Mouse (Mus musculus) macrophage (primary cell): ENCODE measurements around the gene Aplnr. TPM values are rescaled to one million over a fixed set of nuclear protein-coding genes. Genes with fewer than 3 reads are reported as not detected.

Source experiments
- H3K27ac ChIP-seq: fragments of 350-480 bp; formaldehyde crosslinking; 2 replicates; pipeline ENCODE4 v1.9.0; 2021
- H3K36me3 ChIP-seq: fragments of 350-480 bp; formaldehyde crosslinking; 2 replicates; pipeline ENCODE4 v1.9.0; 2021; ENCODE audit errors: inconsistent target
- H3K4me3 ChIP-seq: fragments of 350-480 bp; formaldehyde crosslinking; 2 replicates; pipeline ENCODE4 v1.9.0; 2021; ENCODE audit errors: inconsistent target
- H3K79me2 ChIP-seq: fragments of 350-480 bp; formaldehyde crosslinking; 2 replicates; pipeline ENCODE4 v1.9.0; 2021; ENCODE audit errors: inconsistent target
- WGBS: methylation state at CpG from one replicate; pipeline ENCODE4 v1.1.7; 2026; ENCODE audit warnings: inconsistent platforms; ENCODE audit not compliant: missing documents; 5-methylcytosine and 5-hydroxymethylcytosine counted together
- polyA plus RNA-seq: library from polyadenylated mRNA; stranded (reverse); fragments of 250-400 nt; gene quantifications from 3 replicates; pipeline ENCODE4 v1.2.4, GENCODE M21; 2018; ENCODE audit warnings: inconsistent platforms
- total RNA-seq, 78 experiments: library from RNA; depleted of rRNA; stranded (reverse); fragments of 250-400 nt; gene quantifications; 1 replicate in 9 of 78; 2 replicates in 24 of 78; 3 replicates in 43 of 78; 4 replicates in 2 of 78; pipeline ENCODE4 v1.2.4; 2018; ENCODE audit warnings: inconsistent platforms in 56 of 78

Gene Aplnr
- total RNA-seq (2018; cell fraction: chromatin; rRNA removed) = under 1 TPM in 2 of 26 experiments, not detected in 24; 0.22 to 0.23 TPM
- under 1 TPM in 2 of 26 experiments, not detected in 24; under 0.01 to 0.03 TPM for total RNA-seq (2018; cell fraction: cytosol; rRNA removed)
- 1 to 10 TPM in 1 of 26 experiments, under 1 TPM in 7, not detected in 18; 0.12 to 1.6 (median 0.17) TPM for total RNA-seq (2018; cell fraction: nucleus; rRNA removed)
- 0.07 TPM in 1 of 3 replicates, not detected in the others for polyA plus RNA-seq

GRCm38 (mm10) chr2:85136089-85136488 is at the start of gene Aplnr:
Aplnr (plus strand) TSS chr2:85136225.
- no peak within 1 kb of the TSS for H3K4me3 ChIP-seq
- 71% methylated on average over 4 of the region's 4 CpGs for WGBS
- H3K27ac ChIP-seq = no peak within 1 kb of the TSS
- H3K79me2 ChIP-seq = no peaks in the 10 kb centered on the region
- no peaks in the 10 kb centered on the region for H3K36me3 ChIP-seq

DNA sequence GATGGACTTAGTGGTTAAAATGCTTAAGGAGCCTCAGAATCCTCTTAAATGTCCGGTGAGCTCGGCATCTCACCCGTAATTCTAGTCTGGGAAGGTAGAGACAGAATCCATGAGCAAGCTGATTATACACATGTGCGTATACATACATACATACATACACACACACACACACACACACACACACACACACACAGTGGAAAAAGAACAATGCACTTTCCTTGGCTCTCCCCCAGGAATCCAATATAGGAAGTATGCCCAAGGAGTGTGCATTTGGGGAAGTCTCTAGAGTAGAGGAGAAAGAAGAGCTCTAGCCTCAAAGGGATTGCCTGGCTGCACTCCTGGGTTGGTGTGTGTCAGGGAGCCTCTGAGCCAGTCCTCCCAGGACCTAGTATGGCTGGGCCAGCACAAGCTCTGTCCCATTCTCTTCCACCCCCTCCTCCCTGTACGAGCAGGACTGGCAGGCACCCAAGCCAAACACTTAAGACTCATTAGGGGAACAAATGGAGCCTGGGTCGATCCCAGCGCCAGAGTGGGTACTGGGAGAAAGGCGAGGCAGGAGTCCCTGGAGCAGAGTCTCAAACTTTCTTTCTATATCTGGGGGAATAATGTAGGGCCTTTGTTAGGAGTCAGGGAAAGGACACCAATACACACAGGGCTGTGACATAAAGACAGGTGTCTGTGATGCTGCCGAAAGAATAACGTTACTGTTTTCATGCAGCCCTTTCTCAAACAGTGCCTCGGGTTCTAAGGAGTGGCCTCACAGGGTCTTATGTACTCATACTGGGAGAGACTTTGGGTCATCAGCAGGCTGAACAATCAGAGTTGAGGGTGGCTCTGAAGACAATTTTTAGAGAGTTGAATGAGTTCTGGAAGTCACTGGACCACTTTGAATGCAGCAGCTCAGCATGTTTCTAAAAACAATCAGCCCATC is 47.0 kb upstream of the Aplnr start:
- Histone ChIP-seq H3K79me2 (no peaks in the 10 kb centered on the region), H3K36me3 (no peaks in the 10 kb centered on the region), H3K27ac (no peak overlapping the region), H3K4me3 (no peak overlapping the region)
- WGBS = 82% methylated on average over 11 of the region's 11 CpGs

DNA sequence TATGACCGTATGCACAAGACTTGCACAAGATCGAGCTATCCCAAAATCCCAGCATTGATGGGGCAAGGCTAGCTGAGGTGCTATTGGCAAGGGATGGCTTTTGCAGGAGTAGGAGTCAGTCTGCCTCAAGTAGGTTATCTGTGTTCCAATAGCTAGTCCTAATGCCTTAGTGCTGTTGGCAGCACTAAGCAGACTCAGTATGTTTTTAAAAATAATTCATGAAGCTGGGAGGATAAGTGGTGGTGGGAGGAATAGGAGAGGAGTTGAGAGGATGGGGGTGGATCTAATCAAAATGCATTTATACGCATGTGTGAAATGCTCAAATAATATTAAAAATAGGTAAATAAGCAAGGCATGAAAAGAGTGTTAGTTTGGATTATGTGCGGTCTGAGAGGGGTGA is 44.7 kb upstream of the Aplnr start:
- no peaks in the 10 kb centered on the region for H3K36me3 ChIP-seq
- no peak overlapping the region for H3K27ac ChIP-seq
- no peak overlapping the region for H3K4me3 ChIP-seq
- H3K79me2 ChIP-seq = no peaks in the 10 kb centered on the region
- 98% methylated on average over 4 of the region's 4 CpGs for WGBS

DNA sequence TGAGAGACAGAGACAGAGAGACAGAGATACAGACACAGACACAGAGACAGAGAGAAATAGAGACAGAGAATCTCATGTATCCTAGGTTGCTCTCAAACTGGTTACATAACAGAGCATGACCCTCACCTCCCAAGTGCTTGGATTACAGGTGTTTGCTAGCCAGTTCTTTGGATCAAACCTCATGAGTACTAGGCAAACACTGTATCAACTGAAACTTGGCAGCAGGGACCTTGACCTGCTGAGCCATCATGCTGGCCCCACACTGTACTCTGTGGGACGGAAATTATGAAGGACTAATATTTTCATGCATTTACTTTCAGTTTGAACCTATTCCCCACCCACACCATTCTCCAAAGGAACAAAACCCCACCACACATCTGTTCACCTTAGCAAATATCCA is 42.6 kb upstream of the Aplnr start:
- Histone ChIP-seq H3K79me2 (no peaks in the 10 kb centered on the region), H3K36me3 (no peaks in the 10 kb centered on the region), H3K27ac (no peak overlapping the region), H3K4me3 (no peak overlapping the region)
- 90% methylated on average over 1 of the region's 1 CpGs for WGBS

GRCm38 (mm10) chr2:85095906-85096305 is 40.1 kb upstream of the Aplnr start:
- Histone ChIP-seq H3K27ac (no peak overlapping the region), H3K36me3 (no peaks in the 10 kb centered on the region), H3K79me2 (no peaks in the 10 kb centered on the region), H3K4me3 (no peak overlapping the region)
- WGBS = 88% methylated on average over 5 of the region's 5 CpGs

GRCm38 (mm10) chr2:85098014-85098413 is 38.0 kb upstream of the Aplnr start:
- 89% methylated on average over 2 of the region's 2 CpGs for WGBS
- H3K27ac ChIP-seq = no peak overlapping the region
- no peak overlapping the region for H3K4me3 ChIP-seq
- no peaks in the 10 kb centered on the region for H3K36me3 ChIP-seq
- H3K79me2 ChIP-seq = no peaks in the 10 kb centered on the region

GRCm38 (mm10) chr2:85098824-85099511 is 37.1 kb upstream of the Aplnr start:
- Histone ChIP-seq H3K27ac (no peak overlapping the region), H3K36me3 (no peaks in the 10 kb centered on the region), H3K79me2 (no peaks in the 10 kb centered on the region), H3K4me3 (no peak overlapping the region)
- WGBS = 89% methylated on average over 7 of the region's 7 CpGs

DNA sequence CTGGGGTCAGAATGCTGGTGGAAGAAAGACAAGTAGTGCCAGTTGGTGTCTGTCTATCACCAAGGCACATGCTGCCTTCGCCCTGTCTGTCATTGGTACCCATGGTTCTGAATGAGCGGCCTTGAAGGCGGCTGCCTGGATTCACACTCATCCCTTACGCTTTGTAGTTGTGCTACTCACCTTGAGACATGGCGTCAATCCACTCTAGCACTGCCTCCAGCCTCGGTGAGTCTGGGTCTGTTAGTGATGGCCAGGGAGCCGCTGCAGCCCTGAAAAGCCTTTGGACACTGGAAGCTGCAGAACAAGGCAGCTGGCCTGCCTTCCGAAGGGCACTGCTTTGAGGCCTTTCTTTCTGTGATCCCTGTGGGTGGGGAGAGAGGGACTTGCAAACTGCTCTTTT is 32.8 kb upstream of the Aplnr start:
- no peaks in the 10 kb centered on the region for H3K79me2 ChIP-seq
- no peak overlapping the region for H3K4me3 ChIP-seq
- no peaks in the 10 kb centered on the region for H3K36me3 ChIP-seq
- no peak overlapping the region for H3K27ac ChIP-seq
- WGBS = 89% methylated on average over 8 of the region's 8 CpGs

GRCm38 (mm10) chr2:85105426-85106013 is 30.5 kb upstream of the Aplnr start:
- no peak overlapping the region for H3K27ac ChIP-seq
- H3K36me3 ChIP-seq = no peaks in the 10 kb centered on the region
- H3K4me3 ChIP-seq = no peak overlapping the region
- H3K79me2 ChIP-seq = no peaks in the 10 kb centered on the region
- 31% methylated on average over 11 of the region's 11 CpGs for WGBS

- Histone ChIP-seq H3K27ac (no peak overlapping the region), H3K36me3 (no peaks in the 10 kb centered on the region), H3K4me3 (no peak overlapping the region), H3K79me2 (no peaks in the 10 kb centered on the region)
- WGBS = 62% methylated on average over 7 of the region's 7 CpGs
Measured at GRCm38 (mm10) chr2:85106068-85106790, 29.8 kb upstream of the Aplnr start.

DNA sequence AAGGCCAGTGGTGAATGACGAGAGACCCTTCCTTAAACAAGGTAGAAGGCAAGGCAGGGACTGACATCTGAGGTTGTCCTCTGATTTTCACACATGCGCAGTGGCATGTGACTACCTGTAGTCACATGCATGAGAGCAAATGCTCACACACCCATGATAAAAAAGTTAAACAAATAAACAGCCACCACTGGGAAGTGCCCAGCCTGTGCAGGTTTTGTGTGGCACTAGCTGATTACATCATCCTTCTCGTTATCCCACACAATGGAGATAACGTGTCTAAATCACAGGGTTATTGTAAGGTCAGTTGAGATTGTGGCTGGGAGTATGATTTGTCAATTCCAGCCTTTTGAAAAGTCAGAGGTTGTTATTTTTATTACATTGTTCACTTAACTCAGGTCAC is 29.1 kb upstream of the Aplnr start:
- Histone ChIP-seq H3K27ac (no peak overlapping the region), H3K4me3 (no peak overlapping the region), H3K36me3 (no peaks in the 10 kb centered on the region), H3K79me2 (no peaks in the 10 kb centered on the region)
- 77% methylated on average over 4 of the region's 4 CpGs for WGBS

GRCm38 (mm10) chr2:85110288-85110875 is 25.6 kb upstream of the Aplnr start:
- 91% methylated on average over 9 of the region's 9 CpGs for WGBS
- Histone ChIP-seq H3K79me2 (no peaks in the 10 kb centered on the region), H3K36me3 (no peaks in the 10 kb centered on the region), H3K4me3 (no peak overlapping the region), H3K27ac (no peak overlapping the region)

- no peaks in the 10 kb centered on the region for H3K36me3 ChIP-seq
- no peaks in the 10 kb centered on the region for H3K79me2 ChIP-seq
- H3K4me3 ChIP-seq = no peak overlapping the region
- WGBS = 26% methylated on average over 5 of the region's 5 CpGs
- H3K27ac ChIP-seq = no peak overlapping the region
Measured at GRCm38 (mm10) chr2:85123187-85123868, 12.7 kb upstream of the Aplnr start.
